Mouse (Mus musculus) lung, postnatal 36 days (tissue): ENCODE data around the gene Rgl1.
"Not testable (repeated sequence)": the region's sequence is repeated elsewhere in the genome, so short reads cannot be mapped to it uniquely, and the experiment has no call there.

Source experiments
- DNase-seq: peaks from one replicate; pipeline ENCODE4 v3.0.0; 2022; ENCODE audit warnings: mixed read lengths

The Rgl1 gene

GRCm38 (mm10) chr1:152766032-152766772 lies at the start of gene Rgl1, which contains the start of gene Arpc5:
TSS of gene Rgl1 (minus strand) at chr1:152766351.
TSS of gene Arpc5 (plus strand) at chr1:152766542.
- DNase-seq = peak; percentile 97

GRCm38 (mm10) chr1:152815265-152815701 lies 49.1 kb upstream of the Rgl1 start:
- peak; percentile 51 for DNase-seq

GRCm38 (mm10) chr1:152810533-152811439 lies 44.6 kb upstream of the Rgl1 start:
- peak; percentile 50 for DNase-seq

GRCm38 (mm10) chr1:152809541-152810252 lies 43.5 kb upstream of the Rgl1 start:
- DNase-seq = no peak

GRCm38 (mm10) chr1:152808392-152808680 lies 42.2 kb upstream of the Rgl1 start:
- no peak for DNase-seq

- DNase-seq = peak; percentile 63
These were observed 41.7 kb upstream of the Rgl1 start for GRCm38 (mm10) chr1:152807619-152808391.

GRCm38 (mm10) chr1:152804907-152805306 lies 38.8 kb upstream of the Rgl1 start:
- no peak for DNase-seq

- DNase-seq = no peak
These were observed 34.6 kb upstream of the Rgl1 start for GRCm38 (mm10) chr1:152800633-152801176.

- no peak for DNase-seq
These were observed 33.7 kb upstream of the Rgl1 start, which contains the start of gene Ncf2 for GRCm38 (mm10) chr1:152799897-152800296. TSS of gene Ncf2 (plus strand) at chr1:152800194.

GRCm38 (mm10) chr1:152798125-152798524 lies 32.0 kb upstream of the Rgl1 start:
- peak; percentile 69 for DNase-seq

- DNase-seq = peak; percentile 14
These were observed 30.6 kb upstream of the Rgl1 start for GRCm38 (mm10) chr1:152796683-152797263.

GRCm38 (mm10) chr1:152795688-152796255 lies 29.6 kb upstream of the Rgl1 start:
- no peak for DNase-seq

- no peak for DNase-seq
These were observed 27.5 kb upstream of the Rgl1 start for GRCm38 (mm10) chr1:152793495-152794130.

- DNase-seq = no peak
These were observed 26.8 kb upstream of the Rgl1 start for GRCm38 (mm10) chr1:152792736-152793494.

GRCm38 (mm10) chr1:152791269-152791668 lies 25.1 kb upstream of the Rgl1 start:
- no peak for DNase-seq

GRCm38 (mm10) chr1:152790821-152791220 lies 24.7 kb upstream of the Rgl1 start:
- peak; percentile 11 for DNase-seq

GRCm38 (mm10) chr1:152790254-152790653 lies 24.1 kb upstream of the Rgl1 start:
- peak; percentile 82 for DNase-seq

GRCm38 (mm10) chr1:152788121-152788660 lies 22.0 kb upstream of the Rgl1 start:
- no peak for DNase-seq

- DNase-seq = peak; percentile 45
These were observed 20.8 kb upstream of the Rgl1 start for GRCm38 (mm10) chr1:152786953-152787352.

- DNase-seq = not testable (repeated sequence)
These were observed 19.3 kb upstream of the Rgl1 start for GRCm38 (mm10) chr1:152785446-152785845.
